Mouse (Mus musculus): ENCODE results near the gene Ttk.

Ttk gene

DNA sequence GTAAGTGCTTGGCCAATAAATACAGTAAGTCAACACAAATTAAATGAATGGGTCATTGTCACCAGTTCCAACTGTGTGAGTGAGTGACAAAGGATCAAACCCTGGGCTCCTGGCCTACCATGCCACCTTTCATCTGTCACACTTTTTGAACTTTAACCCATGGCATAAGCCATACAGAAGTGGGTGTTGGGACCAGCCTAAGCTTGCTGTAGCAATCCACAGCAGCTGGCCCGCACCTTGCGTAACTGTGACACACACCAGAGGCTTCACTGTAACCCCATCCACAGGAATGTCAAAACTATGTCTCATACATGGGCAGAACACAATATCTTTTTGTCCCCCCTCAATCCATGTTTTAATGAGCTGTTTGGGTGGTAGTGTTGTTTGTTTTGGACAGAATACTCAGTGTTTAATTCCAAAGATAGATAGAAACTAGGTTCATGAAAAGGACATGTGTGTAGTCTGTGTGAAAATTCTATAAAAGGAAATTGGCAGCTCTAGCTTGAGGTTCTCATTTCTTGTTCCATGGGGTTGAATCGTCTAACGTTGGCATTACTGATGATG lies 59.4 kb downstream of the Ttk start:
- DNase-seq (ENCODE audit: low read depth in 1 of 2, low spot score in 2 of 2), result no peak

GRCm38 (mm10) chr9:83902086-83902485 lies 67.6 kb downstream of the Ttk start:
- DNase-seq (ENCODE audit: low read depth in 1 of 2, low spot score in 2 of 2), result no peak

DNA sequence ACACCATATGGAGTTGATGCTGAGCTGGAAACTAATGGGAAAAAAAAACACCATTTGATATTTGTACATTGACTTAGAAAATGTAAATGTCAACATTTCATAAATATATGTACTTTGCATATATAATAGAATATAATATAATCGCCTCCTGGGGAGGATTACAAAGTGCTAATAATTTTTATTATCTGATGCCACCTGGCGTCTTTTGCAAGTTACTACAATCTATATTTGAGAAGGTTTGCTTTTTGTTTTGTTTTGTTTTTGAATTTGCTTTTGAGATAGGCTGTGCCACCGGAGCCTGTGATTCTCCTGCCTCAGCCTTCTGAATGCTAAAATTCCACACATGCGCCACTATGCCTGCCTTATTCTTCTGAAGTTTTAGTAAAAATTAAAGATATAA lies 71.3 kb downstream of the Ttk start:
- no peak for DNase-seq (ENCODE audit: low read depth in 1 of 2, low spot score in 2 of 2)

DNA sequence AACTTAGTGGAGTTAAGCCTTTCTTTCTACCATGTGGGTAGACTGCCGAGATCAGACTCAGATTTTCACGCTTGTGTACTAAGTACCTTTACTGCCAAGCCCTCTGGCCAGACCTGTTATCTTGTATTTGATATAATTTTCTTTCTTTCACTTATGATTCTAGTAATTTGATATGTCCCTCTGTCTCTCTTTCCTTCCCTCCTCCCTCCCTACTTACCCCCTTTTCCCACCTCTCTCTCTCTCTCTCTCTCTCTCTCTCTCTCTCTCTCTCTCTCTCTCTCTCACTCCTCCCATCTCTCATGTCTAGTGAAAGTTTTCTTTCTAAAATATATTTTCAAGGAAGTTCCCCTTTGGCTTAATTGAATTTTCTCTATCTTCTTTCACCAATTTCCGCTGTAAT lies 72.5 kb downstream of the Ttk start:
- no peak for DNase-seq (ENCODE audit: low read depth in 1 of 2, low spot score in 2 of 2)

DNA sequence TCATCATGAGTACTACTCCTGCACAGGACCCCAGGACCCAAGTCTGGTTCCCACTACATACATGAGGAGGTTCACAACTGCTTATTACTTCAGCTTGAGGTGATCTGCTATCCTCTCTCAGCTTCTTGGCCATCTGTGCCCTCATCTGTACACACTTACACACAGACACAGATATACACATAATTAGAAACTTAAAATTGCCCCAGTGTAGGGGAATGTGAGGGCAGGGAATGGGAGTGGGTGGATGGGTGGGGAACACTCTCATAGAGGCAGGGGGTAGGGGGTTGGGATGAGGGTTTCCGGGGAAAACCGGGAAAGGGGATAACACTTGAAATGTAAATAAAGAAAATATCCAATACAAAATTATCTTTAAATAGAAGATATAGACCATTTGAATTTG lies 75.3 kb downstream of the Ttk start:
- no peak for DNase-seq (ENCODE audit: low read depth in 1 of 2, low spot score in 2 of 2)

- DNase-seq (ENCODE audit: low read depth in 1 of 2, low spot score in 2 of 2), result no peak
Observed at GRCm38 (mm10) chr9:83910926-83911325, 76.4 kb downstream of the Ttk start.
